Mouse (Mus musculus) layer of hippocampus, postnatal 14 days (tissue): ENCODE measurements at regions not wholly inside any gene's neighbourhood (a gene's known extent, or its start where the extent isn't known, plus 50 kb on each side); places are given as distances from the start of the nearest gene placed in this dataset.

Experiments
- DNase-seq, 2 experiments: peaks; one replicate each; pipeline ENCODE4 v3.0.0; 2021 to 2022; ENCODE audit warnings: low spot score in 2 of 2, mixed read lengths in 1 of 2

DNA sequence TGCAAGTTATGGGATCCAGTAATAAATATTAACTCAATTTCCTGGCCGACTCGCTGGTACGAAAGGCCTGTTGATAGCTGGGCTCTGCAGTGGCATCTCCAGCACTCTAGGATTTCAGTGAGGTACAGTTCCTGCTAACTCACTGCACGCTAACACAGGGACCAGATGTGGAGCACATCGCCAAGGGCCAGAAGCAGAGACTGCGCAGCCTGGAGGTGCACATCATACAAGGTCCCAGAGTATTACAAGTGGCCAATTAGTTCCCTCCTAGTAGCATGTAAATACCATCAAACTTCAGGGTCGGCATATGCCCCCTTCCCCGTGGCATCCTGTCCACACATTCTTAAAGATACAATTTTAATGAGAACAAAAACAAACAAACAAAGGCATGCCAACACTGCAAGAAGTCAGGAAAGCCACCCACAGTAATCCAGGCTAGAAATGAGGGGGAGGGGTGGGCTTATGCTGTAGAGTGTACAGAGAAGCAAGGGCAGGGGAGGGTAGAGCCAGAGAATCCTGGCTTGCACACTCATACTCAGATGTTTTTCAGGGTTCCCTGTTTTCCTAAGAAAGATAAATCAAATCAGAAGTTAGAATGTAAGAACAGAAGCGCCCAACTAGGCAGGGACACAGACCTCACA is 419.9 kb upstream of the Mctp2 start:
- DNase-seq: no peak

DNA sequence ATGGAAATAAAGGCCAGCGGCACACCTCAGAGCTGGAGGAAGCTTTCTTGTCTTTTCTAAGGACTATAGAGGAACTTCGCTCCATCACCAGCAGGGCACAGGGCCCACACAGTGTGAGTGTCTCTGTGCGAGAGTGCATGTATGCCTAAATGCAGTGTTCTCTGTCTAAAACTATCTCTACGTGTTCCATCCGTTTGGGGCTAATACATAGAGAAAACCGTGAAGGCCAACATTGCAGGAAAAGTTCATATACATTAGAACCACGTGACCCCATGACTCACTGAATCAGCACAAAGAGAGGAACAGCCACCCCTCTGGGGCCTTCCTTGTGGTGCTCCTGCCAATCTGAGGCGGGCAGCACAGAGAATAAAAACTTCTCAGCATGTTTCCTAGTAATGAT is 431.4 kb upstream of the Mctp2 start:
- DNase-seq: no peak

DNA sequence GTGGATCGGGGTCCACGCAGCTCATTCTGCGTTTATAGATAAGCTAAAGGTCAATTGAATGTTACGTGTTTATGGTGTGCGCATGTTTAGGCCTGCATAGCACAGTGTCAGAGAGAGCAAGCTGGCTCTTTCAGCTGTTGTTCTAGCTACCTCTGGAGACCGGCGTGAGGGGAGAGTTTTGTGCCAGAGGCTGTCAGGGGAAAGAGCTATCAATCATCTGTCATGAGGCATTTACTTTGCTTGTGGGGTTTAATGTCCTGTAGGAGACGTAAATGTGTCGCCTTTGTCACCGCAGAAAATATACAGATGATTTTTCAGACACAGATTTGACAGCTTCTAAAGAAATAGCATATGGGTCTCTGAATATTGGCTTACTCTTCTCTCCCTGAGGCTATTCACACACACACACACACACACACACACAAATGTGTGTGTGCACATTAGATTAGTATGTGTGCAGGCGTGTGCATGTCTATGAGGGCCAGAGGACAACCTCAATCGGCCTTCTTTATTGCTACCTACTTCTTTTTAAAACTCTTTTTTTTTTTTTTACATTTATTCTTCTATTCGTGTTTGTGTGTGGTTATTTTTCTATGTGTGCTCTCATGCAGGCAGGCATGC is 432.0 kb upstream of the Mctp2 start:
- DNase-seq: no peak

DNA sequence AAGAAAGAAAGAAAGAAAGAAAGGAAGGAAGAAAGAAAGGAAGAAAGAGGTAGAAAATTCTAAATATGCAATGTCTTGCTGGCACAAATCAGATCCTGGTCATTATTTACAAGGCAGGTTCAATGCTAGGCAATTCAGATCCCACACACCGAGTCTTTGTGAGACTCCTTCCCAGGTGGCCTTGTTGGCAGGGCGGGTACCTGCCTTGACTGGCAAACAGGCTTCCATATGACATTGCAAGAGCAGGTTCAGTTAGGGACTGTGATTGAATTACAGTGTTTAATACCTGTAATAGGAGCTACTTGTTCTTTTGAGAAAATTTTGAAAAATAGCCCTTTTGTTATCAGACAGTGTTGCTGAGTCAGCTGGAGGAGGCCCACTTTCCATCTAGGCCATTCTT is 436.0 kb upstream of the Mctp2 start:
- no peak for DNase-seq

DNA sequence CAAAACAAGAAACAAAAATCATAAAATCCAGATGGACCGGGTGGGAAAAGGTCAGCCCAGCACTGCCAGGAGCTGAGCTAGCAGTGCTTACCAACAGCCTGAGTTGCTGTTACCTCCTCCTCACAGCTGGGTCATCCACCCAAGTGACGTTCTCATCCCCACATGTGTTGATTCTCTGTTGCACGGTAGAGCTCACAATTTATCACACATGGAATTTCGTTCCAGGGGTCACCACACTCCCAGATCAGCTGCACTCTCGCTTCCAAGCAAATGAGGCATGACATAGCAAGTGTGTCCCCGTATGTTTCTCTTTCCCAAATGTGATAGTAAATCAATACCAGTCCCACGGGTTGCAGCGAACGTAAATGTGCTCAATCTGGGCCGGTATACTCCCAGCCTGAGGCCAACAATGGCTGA is 445.1 kb upstream of the Mctp2 start:
- no peak for DNase-seq

DNA sequence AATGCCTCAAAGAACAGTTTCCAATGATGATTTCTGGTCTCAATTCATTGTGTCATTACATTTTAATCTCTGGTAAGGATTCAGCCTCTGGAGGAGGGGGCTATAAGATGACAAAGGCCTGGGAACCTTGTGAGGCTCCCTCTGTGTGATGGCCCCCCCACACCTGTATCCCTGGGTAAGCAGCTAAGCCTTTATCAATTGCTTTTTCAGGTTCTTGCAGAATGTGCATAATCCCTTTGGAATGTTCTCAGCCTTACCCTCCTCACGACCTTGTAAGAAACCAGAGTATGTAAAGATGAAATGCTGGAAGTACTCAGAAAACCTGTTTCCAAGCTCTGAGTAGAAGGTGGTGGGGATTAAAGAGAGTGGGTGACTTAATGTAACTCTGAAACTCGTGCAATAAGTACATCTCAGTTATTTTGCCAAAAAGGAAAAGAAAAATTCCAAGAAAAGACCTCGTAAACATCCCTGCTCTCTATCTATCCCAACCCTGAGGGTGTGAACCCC is 446.7 kb upstream of the Mctp2 start:
- no peak for DNase-seq

DNA sequence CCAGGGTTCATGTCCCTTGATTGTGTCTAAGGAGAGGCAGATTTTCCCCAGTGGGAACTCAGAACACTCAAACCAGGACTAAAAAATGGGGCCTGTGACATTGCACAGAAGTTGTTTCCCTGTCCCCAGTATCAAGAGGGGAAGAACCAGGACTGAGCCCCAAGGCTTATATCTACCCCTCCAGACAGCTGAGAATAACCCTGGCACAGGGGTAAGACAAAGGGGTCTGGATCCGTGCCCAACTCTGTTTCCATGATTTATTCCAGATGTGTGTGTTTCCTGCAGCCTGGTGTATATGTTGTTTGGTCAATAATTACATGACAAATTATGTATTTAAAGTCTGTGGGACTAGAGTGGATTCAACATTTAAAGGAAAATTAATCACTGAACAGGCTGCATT is 456.3 kb upstream of the Mctp2 start:
- DNase-seq: no peak

DNA sequence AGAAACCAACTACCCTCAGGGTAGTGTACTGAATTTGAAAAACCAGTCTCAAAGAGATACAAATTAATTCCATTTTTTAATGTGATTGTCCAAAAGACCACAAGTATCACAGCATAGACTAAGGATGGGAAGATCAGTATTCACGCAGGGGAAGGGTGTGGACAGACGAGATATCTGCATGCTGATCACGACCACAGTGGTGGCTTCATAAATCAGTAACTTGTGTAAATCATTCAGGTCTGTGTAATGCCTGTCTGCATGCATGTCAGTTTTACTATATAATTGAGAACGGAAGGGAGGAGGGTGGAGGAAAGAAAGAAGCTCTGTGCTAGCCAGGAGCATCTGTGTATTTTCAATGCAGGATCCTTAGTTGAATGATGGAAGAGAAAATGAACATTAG is 462.3 kb upstream of the Mctp2 start:
- no peak for DNase-seq

DNA sequence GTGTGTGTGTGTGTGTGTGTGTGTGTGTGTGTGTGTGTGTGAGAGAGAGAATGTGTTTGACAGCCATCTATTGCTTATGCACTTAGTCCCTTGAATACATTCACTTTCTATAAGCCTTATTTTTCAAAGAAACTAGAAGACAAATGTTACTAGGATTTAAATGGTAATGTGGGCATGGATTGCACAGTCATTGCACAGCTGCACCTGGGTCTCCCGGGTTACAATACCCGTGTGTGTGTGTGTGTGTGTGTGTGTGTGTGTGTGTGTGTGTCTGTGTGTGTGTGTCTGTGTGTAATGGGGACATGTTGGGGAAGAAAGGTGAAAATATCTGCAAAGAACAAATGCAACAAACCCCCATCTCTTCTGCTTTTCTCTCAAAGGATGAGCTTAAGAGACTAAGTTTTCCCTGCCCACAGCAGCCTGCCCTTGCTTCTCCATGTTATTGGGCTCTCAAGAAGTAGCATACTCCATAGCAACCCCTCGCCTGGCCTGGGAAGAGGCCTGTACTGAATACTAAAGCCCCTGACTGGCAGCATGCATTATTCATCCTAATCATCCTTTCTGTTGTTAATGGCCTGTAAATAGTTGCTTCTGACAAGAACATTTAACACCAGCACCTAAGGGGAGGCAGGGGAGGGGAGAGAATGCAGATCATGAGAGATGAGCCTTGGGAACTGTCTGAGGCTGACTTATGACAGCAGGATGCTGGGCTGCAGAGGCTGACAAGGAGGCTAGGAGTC is 467.8 kb upstream of the Mctp2 start:
- no peak for DNase-seq

DNA sequence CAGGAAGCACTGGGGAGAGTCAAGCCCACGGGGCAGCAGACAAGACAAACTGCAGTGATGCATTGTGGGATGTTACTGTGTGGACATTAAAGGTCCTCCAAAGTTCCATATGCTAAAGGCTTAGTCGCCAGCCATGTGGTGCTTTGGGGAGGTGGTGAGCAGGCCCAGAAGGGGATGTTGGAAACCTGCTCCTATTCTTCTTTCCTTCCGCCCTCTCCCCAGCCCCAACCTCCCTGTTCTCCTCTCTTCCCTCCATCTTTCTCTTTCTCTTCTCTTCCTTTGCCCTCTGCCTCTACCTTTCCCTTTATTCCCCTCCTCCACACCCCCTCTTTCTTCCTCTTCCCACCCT is 468.3 kb upstream of the Mctp2 start:
- DNase-seq: no peak

DNA sequence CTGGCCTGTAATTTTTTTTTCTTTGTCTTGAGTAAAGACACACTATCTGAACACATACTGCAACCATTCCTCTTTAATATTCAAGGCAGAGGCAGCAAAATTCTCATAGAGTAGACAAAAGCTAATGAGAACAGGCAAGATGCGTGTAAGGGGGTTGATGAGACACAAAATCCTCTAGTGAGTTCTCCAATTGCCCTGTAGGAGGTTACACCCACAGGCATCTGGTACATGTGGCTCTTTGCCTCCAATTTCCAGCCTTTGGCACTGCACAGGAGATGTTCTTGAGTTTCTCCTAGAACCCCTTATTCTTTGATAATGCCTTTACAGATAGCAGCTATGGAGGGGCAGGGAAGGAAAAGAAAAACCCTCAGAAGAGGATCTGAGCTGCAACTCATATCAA is 480.9 kb upstream of the Mctp2 start:
- peak in 1 of 2 experiments; percentile 3 for DNase-seq

DNA sequence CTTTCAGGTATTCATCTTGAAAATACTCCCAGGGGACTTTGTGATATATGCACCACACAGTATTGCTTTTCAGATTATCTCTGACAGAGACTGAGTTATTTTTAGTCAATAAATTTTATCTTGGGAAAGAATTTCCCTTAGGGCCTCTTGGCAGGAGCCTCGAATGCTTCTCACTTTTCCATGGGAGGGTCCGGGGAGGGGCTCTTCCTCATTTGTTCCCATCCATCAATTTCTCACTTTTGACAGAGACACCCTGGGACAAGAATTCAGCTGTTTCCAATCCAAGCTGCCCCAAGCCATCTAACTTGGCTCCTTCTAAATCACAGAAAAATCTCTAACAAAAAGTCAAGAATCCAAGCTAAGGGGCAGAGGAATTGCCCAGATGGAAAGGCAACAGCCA is 481.9 kb upstream of the Mctp2 start:
- DNase-seq: no peak

DNA sequence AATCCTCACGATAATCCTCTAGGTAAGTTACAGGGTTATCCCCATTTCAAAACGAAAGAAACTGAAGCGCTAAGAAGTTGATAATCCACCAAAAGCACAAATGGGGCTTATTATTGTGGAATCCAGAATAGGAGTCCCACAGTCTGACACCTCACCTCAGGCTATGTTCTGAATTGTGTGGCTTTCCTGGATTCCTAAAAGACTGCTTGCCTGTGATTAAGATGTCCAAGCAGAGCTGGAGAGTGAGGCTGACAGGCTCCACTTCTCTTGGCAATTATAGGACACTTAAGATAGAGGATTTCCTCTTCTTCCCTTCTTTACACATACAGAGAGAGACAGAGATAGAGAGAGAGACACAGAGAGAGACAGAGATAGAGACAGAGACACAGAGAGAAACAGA is 515.7 kb upstream of the Mctp2 start:
- no peak for DNase-seq

DNA sequence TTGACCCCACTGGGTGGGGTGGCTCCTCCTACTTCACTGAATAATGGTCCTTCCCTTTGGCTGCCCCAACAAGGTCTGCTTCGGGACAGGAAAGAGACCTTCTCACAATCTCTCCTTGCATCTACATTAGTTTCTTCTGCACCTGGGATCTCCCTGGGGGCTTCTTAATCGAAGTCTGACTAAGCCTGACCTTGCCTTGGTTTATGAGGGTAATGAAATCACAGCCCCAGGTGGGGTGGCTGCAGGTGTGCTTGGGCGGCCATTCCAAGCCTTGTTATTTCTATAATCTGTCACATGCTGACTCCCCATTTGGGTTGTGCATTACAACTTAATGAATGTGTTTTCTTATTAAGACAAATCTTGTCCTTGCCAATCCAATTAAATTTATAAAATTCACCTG is 520.2 kb upstream of the Mctp2 start:
- no peak for DNase-seq

DNA sequence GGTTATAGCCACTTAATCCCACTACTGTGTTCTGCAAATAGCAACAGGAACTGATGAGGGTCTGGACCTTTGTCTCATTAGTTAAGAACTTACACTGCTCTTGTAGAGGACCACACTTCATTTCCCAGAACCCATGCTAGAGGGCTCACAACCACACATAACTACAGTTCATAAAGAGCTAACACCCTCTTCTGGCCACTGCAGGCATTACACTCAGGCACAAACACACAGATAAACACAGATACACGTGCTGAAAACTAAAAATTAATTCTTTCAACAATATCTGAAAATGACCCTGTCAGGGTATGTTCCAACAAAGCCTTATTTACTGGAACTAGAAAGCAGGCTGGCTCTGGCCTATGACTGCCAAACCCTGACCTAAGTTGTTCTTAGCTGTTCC is 529.0 kb upstream of the Mctp2 start:
- no peak for DNase-seq

DNA sequence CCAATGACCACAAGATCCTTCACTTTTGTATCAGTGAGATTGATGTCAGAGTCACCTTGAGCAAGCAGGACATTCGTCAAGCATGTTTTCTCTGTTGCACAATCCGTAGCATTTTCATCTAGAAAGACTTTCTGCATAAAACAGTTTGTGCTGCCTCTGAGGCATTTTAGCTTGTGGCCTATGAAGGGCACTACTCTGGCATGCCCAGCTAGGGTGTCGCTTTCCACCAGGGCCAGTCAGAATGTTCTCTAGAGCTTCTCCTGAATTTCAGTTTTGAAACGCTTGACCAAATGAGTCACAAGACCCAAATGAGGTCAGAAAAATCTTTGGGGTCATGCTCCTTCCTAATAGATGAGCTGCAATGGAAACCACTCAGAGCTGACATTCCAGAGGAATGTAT is 529.6 kb upstream of the Mctp2 start:
- no peak for DNase-seq

DNA sequence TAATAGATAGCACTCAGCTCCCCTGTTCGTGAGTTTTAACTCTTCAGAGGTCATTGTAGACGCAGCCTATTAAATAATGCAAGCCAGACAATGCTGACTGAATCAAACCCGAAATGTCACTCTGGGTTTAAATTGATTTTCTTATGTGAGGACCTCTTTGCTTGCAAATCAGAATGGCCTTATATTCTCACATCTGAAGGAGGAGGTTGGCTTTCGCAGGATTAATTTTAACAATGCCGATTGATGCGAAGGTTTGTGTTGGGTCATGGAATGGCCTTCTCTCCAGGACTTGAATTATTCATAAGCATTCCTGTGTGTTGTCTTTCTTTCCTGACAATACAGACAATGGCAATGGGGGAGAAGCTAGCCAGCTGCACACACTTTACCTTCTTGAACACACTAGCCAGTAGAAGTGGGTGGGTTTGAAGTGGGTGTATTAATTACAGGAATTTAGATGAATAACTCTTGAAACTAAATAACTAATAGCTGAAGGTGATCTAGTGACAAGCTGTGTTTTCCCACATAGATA is 530.1 kb upstream of the Mctp2 start:
- DNase-seq: no peak

DNA sequence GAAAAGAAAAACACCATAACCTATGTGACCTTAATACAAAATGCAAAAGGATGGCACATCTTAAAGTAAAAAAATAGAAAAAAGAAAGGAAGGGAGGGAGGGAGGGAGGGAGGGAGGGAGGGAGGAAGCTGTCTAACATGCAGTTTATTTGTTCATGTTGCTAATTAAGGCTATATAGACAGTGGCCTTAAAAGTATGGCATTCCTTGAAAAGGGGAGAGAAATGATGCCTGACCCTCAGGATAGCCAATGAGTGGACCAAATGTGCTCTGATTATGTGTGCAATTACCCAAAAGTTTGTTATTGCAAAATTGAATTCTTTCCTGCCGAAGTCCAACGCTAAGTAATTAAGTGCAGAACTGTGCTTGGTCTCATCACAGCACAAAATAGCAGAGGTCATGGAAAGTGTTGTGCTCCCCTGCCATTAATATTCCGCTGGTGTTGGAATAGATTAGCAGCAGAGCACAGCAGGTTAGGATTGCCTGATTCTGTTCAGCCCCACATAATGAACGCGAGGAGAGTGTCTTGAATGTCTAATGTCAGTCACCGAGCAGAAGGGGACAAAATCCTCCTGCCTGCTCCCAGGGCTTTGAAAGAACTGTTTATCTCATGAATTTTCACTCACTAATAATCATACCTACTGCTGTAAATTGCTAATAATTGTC is 531.7 kb upstream of the Mctp2 start:
- peak in 1 of 2 experiments; percentile 14 for DNase-seq

DNA sequence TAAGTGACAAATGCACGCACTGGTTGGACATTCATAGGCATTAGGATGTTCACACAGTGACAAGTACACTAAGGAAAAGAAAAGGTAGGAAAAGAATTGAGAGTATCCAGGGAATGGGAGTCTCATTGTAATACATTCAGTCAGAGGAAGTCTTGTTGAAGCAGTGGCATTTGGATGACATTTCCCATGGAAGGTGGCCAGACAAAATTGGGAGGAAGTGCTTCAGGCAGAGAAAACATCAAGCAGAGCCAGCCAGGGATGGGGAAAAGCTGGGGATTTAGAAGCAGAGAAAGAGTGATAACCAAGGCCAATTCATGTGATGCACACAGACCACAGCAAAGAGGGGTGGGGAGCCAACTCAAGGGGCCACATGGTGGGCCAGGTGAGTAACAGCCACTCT is 524.0 kb upstream of the Rgma start:
- DNase-seq: peak in 1 of 2 experiments; percentile 20

DNA sequence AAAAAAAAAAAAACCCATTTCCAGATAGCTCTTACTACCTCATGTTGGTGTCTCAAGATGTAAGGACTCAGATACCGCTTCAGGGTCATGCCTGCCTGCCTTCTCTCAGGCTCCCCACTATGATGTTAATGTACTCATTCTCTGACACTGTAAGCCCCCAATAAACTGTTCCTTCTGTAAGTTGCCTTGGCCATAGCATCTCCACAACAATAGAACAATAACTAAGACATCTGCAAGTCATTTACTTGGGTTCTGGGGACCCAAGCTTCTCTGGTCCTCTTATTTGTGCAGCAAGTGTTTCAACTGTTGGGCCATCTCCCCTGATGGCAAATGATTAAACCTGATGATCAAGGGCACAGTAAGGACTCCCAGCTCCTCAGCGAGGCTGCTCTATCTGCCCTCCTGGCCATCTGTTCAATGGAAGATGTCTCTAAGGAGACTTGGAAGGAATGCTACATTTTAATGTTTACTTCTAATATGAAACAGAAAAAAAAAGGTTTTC is 520.8 kb upstream of the Rgma start:
- DNase-seq: no peak

DNA sequence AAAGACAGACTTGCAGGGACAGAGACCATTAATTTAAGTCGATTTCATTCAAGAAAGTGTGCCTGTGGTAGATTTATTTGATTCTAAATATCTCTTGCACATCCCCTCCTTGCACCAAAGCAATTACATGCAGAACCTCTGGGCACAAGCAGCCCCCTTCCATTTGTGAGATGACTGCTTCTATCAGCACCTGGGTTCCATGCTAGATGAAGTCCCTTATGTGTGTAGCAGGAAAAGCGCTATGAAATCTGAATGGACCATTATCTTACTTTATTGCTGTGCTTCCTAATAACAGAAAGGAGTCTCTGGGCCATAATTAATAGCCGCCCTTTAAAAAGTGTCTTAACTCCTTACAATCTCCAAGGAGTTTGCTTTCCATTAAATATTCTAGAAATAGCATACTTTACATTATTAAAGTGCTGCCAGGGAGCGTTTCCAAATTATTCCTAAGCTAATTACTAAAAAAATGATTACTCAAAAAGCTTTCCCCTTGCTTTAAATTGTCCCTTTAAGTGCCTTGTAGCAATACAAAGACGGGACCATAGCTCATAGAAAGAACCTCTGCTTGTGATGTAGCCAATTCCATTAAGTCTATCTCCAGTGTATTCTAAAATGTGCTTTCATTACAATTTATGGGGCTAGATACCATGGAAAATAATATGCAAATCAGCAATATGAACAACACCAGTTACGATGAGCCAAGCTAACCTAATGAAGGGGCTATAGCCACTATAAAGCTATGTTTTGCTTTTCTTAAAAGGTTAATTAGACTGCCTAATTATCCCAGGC is 508.1 kb upstream of the Rgma start:
- DNase-seq: no peak
